ENCODE assay signal across 8 mouse cellular contexts in genomic region chrX:11807883-11808262, GRCm38 (mm10).
A peak's percentile ranks its signal among the peaks of the same experiment; 100 is the strongest.
DNase-seq lines count a peak whose midpoint lies in the region; ATAC-seq lines count a peak whose summit lies in the region.

No protein-coding gene starts in this region.

- ATAC-seq in limb, embryonic 12.5 days (ENCODE audit: insufficient number of reproducible peaks, insufficient read depth, low FRiP score, low TSS enrichment, low read depth), result no peak
- peak; percentile 11 for ATAC-seq in stomach, embryonic 16.5 days (ENCODE audit: insufficient read depth, low FRiP score)
- no peak for ATAC-seq in CD4-positive, CD25-positive, alpha-beta regulatory T cell, adult 4 months
- no peak for ATAC-seq in megakaryocyte-erythroid progenitor cell, adult 5-6 weeks (replicated peaks; ENCODE audit: low FRiP score, low TSS enrichment, poor library complexity, severe bottlenecking)

- H3K36me3 ChIP-seq in limb, embryonic 12.5 days, result no peaks in the 10 kb centered on the region
- no peaks in the 10 kb centered on the region for H3K36me3 ChIP-seq in stomach, embryonic 16.5 days (ENCODE audit: control insufficient read depth, insufficient read depth, low read length)

- H3K27ac ChIP-seq in limb, embryonic 12.5 days, result peak overlapping the region; percentile 87
- H3K27ac ChIP-seq in stomach, embryonic 16.5 days (ENCODE audit: low read length), result no peak overlapping the region

- no peaks in the 10 kb centered on the region for H3K9me3 ChIP-seq in limb, embryonic 12.5 days
- no peaks in the 10 kb centered on the region for H3K9me3 ChIP-seq in stomach, embryonic 16.5 days (replicated peaks; ENCODE audit: control insufficient read depth, low read length)

- H3K4me3 ChIP-seq in limb, embryonic 12.5 days (replicated peaks), result peak overlapping the region; percentile 40
- peak overlapping the region; percentile 50 for H3K4me3 ChIP-seq in stomach, embryonic 16.5 days (replicated peaks; ENCODE audit: low read length)

- H3K4me2 ChIP-seq in limb, embryonic 12.5 days, result peak overlapping the region; percentile 61
- H3K4me2 ChIP-seq in stomach, embryonic 16.5 days (ENCODE audit: low read depth, low read length), result peak overlapping the region; percentile 66

- H3K9ac ChIP-seq in limb, embryonic 12.5 days (replicated peaks), result peak overlapping the region; percentile 52
- peak overlapping the region; percentile 73 for H3K9ac ChIP-seq in stomach, embryonic 16.5 days (ENCODE audit: low read length)

- peaks cover 97% of the 10 kb centered on the region for H3K27me3 ChIP-seq in limb, embryonic 12.5 days
- H3K27me3 ChIP-seq in stomach, embryonic 16.5 days (ENCODE audit: control insufficient read depth, insufficient read depth, low read length), result peaks cover 35% of the 10 kb centered on the region

- WGBS in limb, embryonic 12.5 days, result 15% methylated on average over 9 of the region's 9 CpGs
- WGBS in stomach, embryonic 16.5 days, result 13% methylated on average over 9 of the region's 9 CpGs

- DNase-seq in embryo, embryonic 9.5 days (ENCODE audit: extremely low spot score), result peak; percentile 27
- no peak for DNase-seq in embryo, embryonic 10.5 days (ENCODE audit: low spot score)
- DNase-seq in ovary, postnatal 36 days (ENCODE audit: low spot score), result peak; percentile 14
- no peak for DNase-seq in ovary, postnatal 14 days (ENCODE audit: low spot score)

- H3K4me1 ChIP-seq in limb, embryonic 12.5 days (replicated peaks), result peaks cover 32% of the 10 kb centered on the region
- H3K4me1 ChIP-seq in stomach, embryonic 16.5 days (ENCODE audit: control insufficient read depth, insufficient read depth, low read length), result no peaks in the 10 kb centered on the region

Comparison
In these comparisons a context has a peak if more than half of its experiments do, and no peak if none do; other contexts are left out.
1. DNase-seq: peak in embryo, embryonic 9.5 days (single experiment) and ovary, postnatal 36 days (single experiment); none in embryo, embryonic 10.5 days (single experiment) and ovary, postnatal 14 days (single experiment).